Mouse (Mus musculus) layer of hippocampus, postnatal 14 days (tissue): ENCODE data around the gene Cox6a1. TPM values are rescaled to one million over a fixed set of nuclear protein-coding genes. Genes with fewer than 3 reads are reported as not detected.
"Not testable (repeated sequence)": the region's sequence is repeated elsewhere in the genome, so short reads cannot be mapped to it uniquely, and the experiment has no call there.

ENCODE experiments used
- DNase-seq, 2 experiments: peaks; one replicate each; pipeline ENCODE4 v3.0.0; 2021 to 2022; ENCODE audit warnings: low spot score in 2 of 2, mixed read lengths in 1 of 2
- total RNA-seq, 2 experiments: library from RNA; stranded (reverse); gene quantifications; 2 replicates each; pipeline ENCODE4 v1.2.3; 2021

The Cox6a1 gene
- total RNA-seq, 2 experiments from 2014 or later, result 865 to 866 TPM

DNA sequence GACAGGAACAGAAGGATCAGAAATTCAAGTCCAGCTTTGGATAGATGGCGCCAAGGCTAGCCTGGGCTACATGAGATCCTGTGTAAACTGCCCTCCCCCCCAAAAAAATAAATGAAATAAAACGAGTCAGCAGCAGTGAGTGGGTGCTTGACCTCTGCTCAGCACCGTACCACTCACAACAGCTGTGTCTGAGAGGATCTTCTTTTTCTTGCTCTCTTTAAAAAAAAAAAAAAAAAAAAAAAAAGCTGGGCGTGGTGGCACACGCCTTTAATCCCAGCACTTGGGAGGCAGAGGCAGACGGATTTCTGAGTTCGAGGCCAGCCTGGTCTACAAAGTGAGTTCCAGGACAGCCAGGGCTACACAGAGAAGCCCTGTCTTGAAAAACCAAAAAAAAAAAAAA, 46.6 kb downstream of the Cox6a1 start:
- DNase-seq, result not testable (repeated sequence)

- no peak for DNase-seq
Measured at GRCm38 (mm10) chr5:115301615-115302014, 47.2 kb downstream of the Cox6a1 start.

DNA sequence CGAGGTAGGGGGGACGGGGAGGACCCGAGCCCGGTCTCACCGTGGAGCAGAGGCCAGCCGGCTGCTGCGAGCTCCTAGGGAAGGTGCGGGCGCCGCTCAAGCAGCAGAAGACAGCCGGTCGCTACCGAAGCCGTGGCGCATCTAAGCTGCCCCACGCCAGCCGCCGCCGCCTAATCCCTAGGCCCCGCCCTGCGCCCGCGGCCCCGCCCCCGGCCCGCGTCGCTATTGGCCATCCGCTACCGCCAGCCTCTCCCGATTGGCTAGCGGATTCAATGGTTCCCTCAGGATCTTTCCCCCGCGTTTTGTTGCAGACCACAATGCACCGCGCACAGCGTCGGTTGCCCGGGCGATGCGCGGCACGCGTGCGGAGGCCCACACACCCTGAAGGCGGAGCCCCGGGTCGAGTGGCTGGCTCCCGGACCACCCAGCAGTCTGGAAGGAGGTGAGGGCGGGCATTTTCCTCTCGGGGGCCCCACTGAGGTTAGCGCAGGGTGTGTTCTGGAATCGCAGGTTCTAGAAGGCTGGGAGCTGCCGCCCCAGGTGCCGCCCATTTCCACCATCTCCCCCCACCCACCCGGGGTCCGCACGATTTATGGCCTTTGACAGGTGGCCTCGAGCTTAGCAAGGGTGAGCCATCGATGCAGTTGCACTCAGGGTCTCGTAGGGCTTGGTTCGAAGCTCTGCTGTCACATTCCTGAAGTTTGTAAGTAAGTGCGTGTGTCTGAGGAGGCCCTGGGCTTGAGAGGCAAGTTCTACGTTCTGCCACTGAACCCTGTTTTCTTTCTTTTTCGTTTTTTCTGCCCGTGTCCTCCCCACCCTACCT, 47.8 kb downstream of the Cox6a1 start, which contains the start of gene Dynll1:
Dynll1 (minus strand) TSS at position 208 of the 823 bp plus-strand sequence.
- peak; percentile 100 for DNase-seq

- peak; percentile 64 to 71 for DNase-seq
Measured at GRCm38 (mm10) chr5:115300035-115300744, 48.6 kb downstream of the Cox6a1 start.

DNA sequence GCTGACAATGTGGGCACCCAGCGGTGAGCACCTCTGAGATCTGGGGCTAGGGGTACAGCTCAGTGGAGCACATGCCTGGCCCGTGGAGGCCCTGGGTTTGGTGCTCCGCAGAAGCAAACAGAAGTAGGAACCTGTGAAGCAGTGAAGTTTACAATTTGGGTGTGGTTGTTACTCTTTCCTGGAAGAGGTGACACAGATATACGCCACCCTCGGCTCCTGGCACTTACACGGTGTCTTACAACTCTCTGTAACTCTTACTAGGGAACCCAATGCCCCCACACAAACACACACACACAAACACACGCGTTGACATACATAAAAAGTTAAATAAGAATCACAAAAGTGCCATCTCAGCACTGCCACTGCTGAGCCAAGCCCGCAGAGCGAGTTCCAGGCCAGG, 52.4 kb downstream of the Cox6a1 start:
- no peak for DNase-seq

Other genes starting within 250 kb of the Cox6a1 start
- gene Acads, start 229.6 kb downstream of the Cox6a1 start, total RNA-seq, result 1 to 10 TPM; 8.5 to 9.9 TPM
- 10 to 100 TPM; 31.1 to 32.2 TPM for gene Unc119b, start 214.0 kb downstream of the Cox6a1 start, total RNA-seq
- 10 to 100 TPM; 78.9 to 87.5 TPM for gene Mlec, start 190.8 kb downstream of the Cox6a1 start, total RNA-seq
- 100 to 1,000 TPM; 107 to 115 TPM for gene Cabp1, start 154.6 kb downstream of the Cox6a1 start, total RNA-seq
- gene Pop5, start 113.1 kb downstream of the Cox6a1 start, total RNA-seq, result 10 to 100 TPM; 68.7 to 72.8 TPM
- gene Rnf10, start 76.1 kb downstream of the Cox6a1 start, total RNA-seq, result 100 to 1,000 TPM; 262 to 266 TPM
- 10 to 100 TPM; 38.8 to 40.3 TPM for gene Coq5, start 69.3 kb downstream of the Cox6a1 start, total RNA-seq
- gene Dynll1, start 48.0 kb downstream of the Cox6a1 start, total RNA-seq, result 100 to 1,000 TPM; 770 to 901 TPM
- gene Srsf9, start 21.8 kb downstream of the Cox6a1 start, total RNA-seq, result 10 to 100 TPM; 82.0 to 88.2 TPM
- gene Gatc, start 7.8 kb downstream of the Cox6a1 start, total RNA-seq, result 10 to 100 TPM; 22.3 to 22.6 TPM
- gene Triap1, start 7.8 kb downstream of the Cox6a1 start, total RNA-seq, result 10 to 100 TPM; 28.8 to 31.4 TPM
- gene Msi1, start 80.6 kb upstream of the Cox6a1 start, total RNA-seq, result 10 to 100 TPM; 70.6 to 71.8 TPM
- gene Pla2g1b, start 117.3 kb upstream of the Cox6a1 start, total RNA-seq, result not detected
- gene Sirt4, start 135.7 kb upstream of the Cox6a1 start, total RNA-seq, result 10 to 100 TPM; 25.8 to 28.3 TPM
- 10 to 100 TPM; 33.1 to 38.7 TPM for gene Pxn, start 157.7 kb upstream of the Cox6a1 start, total RNA-seq
- gene Rplp0, start 210.5 kb upstream of the Cox6a1 start, total RNA-seq, result 100 to 1,000 TPM; 347 to 378 TPM
- gene Gcn1l1, start 216.3 kb upstream of the Cox6a1 start, total RNA-seq, result 10 to 100 TPM; 69.1 to 71.5 TPM